Mouse (Mus musculus) heart, postnatal 10 days (tissue): ENCODE results near the gene Ncoa1. TPM values are rescaled to one million over a fixed set of nuclear protein-coding genes. Genes with fewer than 3 reads are reported as not detected.
"Not testable (repeated sequence)": the region's sequence is repeated elsewhere in the genome, so short reads cannot be mapped to it uniquely, and the experiment has no call there.

ENCODE experiments used
- DNase-seq, 2 experiments: peaks; one replicate each; pipeline ENCODE4 v3.0.0; 2021
- intact Hi-C: fragments of 180-260 bp; cut with DNase I; formaldehyde crosslinking; loops from one replicate; pipeline ENCODE4 v1.15.1; 2025
- total RNA-seq, 2 experiments: library from RNA; stranded (reverse); gene quantifications; 2 replicates each; pipeline ENCODE4 v1.2.3; 2021

Gene Ncoa1
- total RNA-seq, 2 experiments from 2014 or later = 36.7 to 37.0 TPM

GRCm38 (mm10) chr12:4477941-4478795 is 1.2 kb upstream of the Ncoa1 start:
- no peak for DNase-seq
- intact Hi-C loops = loop anchor here (2.0 to 5.0 kb wide), 2 partner anchors 69 to 245 kb away; no protein-coding TSS in a partner anchor

- intact Hi-C loops = loop anchor here (2.0 to 5.0 kb wide), 2 partner anchors 71 to 244 kb away; no protein-coding TSS in a partner anchor
- DNase-seq = peak; percentile 67 to 72
These were observed 621 bp downstream of the Ncoa1 start for GRCm38 (mm10) chr12:4476291-4476831.

- peak in 1 of 2 experiments; percentile 27 for DNase-seq
- intact Hi-C loops = loop anchor here (5.0 kb wide), 1 partner anchor 72 kb away; no protein-coding TSS in a partner anchor
These were observed 1.6 kb downstream of the Ncoa1 start for GRCm38 (mm10) chr12:4475251-4475993.

GRCm38 (mm10) chr12:4469115-4469514 is 7.9 kb downstream of the Ncoa1 start:
- intact Hi-C loops = no loop called here

GRCm38 (mm10) chr12:4463701-4464100 is 13.3 kb downstream of the Ncoa1 start:
- DNase-seq = no peak
- intact Hi-C loops = no loop called here

More at GRCm38 (mm10) chr12:4469115-4469514, 7.9 kb downstream of the Ncoa1 start:
- DNase-seq = no peak

GRCm38 (mm10) chr12:4462420-4462819 is 14.6 kb downstream of the Ncoa1 start:
- intact Hi-C loops = no loop called here
- no peak for DNase-seq

- DNase-seq = no peak
- intact Hi-C loops = no loop called here
These were observed 16.0 kb downstream of the Ncoa1 start for GRCm38 (mm10) chr12:4460990-4461389.

- no peak for DNase-seq
- intact Hi-C loops = loop anchor here (5.0 kb wide), 1 partner anchor 63 kb away; no protein-coding TSS in a partner anchor
These were observed 21.9 kb downstream of the Ncoa1 start for GRCm38 (mm10) chr12:4454956-4455565.

- DNase-seq = no peak
These were observed 22.7 kb downstream of the Ncoa1 start for GRCm38 (mm10) chr12:4454248-4454647.

GRCm38 (mm10) chr12:4452233-4452632 is 24.7 kb downstream of the Ncoa1 start:
- DNase-seq = no peak
- intact Hi-C loops = no loop called here

More at GRCm38 (mm10) chr12:4454248-4454647, 22.7 kb downstream of the Ncoa1 start:
- intact Hi-C loops = no loop called here

- DNase-seq, intact Hi-C loops: not testable (repeated sequence)
These were observed 26.5 kb downstream of the Ncoa1 start for GRCm38 (mm10) chr12:4450485-4450884.

GRCm38 (mm10) chr12:4448076-4448589 is 28.8 kb downstream of the Ncoa1 start:
- intact Hi-C loops = no loop called here

GRCm38 (mm10) chr12:4444946-4445345 is 32.0 kb downstream of the Ncoa1 start:
- intact Hi-C loops = no loop called here
- DNase-seq = no peak

More at GRCm38 (mm10) chr12:4448076-4448589, 28.8 kb downstream of the Ncoa1 start:
- DNase-seq = no peak

- intact Hi-C loops = no loop called here
- no peak for DNase-seq
These were observed 35.5 kb downstream of the Ncoa1 start for GRCm38 (mm10) chr12:4441451-4441850.

- no peak for DNase-seq
- intact Hi-C loops = no loop called here
These were observed 40.8 kb downstream of the Ncoa1 start for GRCm38 (mm10) chr12:4436198-4436597.

GRCm38 (mm10) chr12:4433549-4433948 is 43.4 kb downstream of the Ncoa1 start:
- DNase-seq = no peak
- intact Hi-C loops = no loop called here

GRCm38 (mm10) chr12:4431978-4432377 is 45.0 kb downstream of the Ncoa1 start:
- intact Hi-C loops = no loop called here
- DNase-seq = no peak

- intact Hi-C loops = no loop called here
- no peak for DNase-seq
These were observed 46.7 kb downstream of the Ncoa1 start for GRCm38 (mm10) chr12:4430061-4430825.

GRCm38 (mm10) chr12:4418824-4419223 is 58.2 kb downstream of the Ncoa1 start:
- intact Hi-C loops = no loop called here
- DNase-seq = no peak
